Mouse (Mus musculus): ENCODE data around the gene Prmt9. TPM values are rescaled to one million over a fixed set of nuclear protein-coding genes. Genes with fewer than 3 reads are reported as not detected.

Gene Prmt9
- polyA plus RNA-seq, 1 experiment from 2014 or later: 32.9 TPM

GRCm38 (mm10) chr8:77617916-77618315, 68.7 kb downstream of the Prmt9 start:
- Histone ChIP-seq H3K36me3 (ENCODE audit: control insufficient read depth, insufficient read depth, low read length) (no peaks in the 10 kb centered on the region), H3K27ac (ENCODE audit: low read depth, low read length) (no peak overlapping the region), H3K27me3 (ENCODE audit: control insufficient read depth, insufficient read depth, low read length) (no peaks in the 10 kb centered on the region), H3K9ac (replicated peaks; ENCODE audit: low read depth, low read length) (no peak overlapping the region), H3K9me3 (ENCODE audit: control insufficient read depth, low read length) (no peaks in the 10 kb centered on the region), H3K4me1 (ENCODE audit: control insufficient read depth, insufficient read depth, low read length) (no peaks in the 10 kb centered on the region), H3K4me3 (ENCODE audit: low read depth, low read length) (no peak overlapping the region), H3K4me2 (ENCODE audit: low read depth, low read length) (no peak overlapping the region)
- no peak for ATAC-seq (ENCODE audit: low read depth)
- 60% methylated on average over 2 of the region's 2 CpGs for WGBS

GRCm38 (mm10) chr8:77623677-77624209, 74.5 kb downstream of the Prmt9 start:
- no peak overlapping the region for H3K27ac ChIP-seq (ENCODE audit: low read depth, low read length)
- no peak for ATAC-seq (ENCODE audit: low read depth)
- WGBS: 56% methylated on average over 7 of the region's 7 CpGs

GRCm38 (mm10) chr8:77629858-77630537, 80.8 kb downstream of the Prmt9 start:
- Histone ChIP-seq H3K4me2 (ENCODE audit: low read depth, low read length) (no peak overlapping the region), H3K9ac (replicated peaks; ENCODE audit: low read depth, low read length) (no peak overlapping the region), H3K9me3 (ENCODE audit: control insufficient read depth, low read length) (no peaks in the 10 kb centered on the region), H3K36me3 (ENCODE audit: control insufficient read depth, insufficient read depth, low read length) (no peaks in the 10 kb centered on the region), H3K27ac (ENCODE audit: low read depth, low read length) (no peak overlapping the region), H3K27me3 (ENCODE audit: control insufficient read depth, insufficient read depth, low read length) (no peaks in the 10 kb centered on the region), H3K4me1 (ENCODE audit: control insufficient read depth, insufficient read depth, low read length) (no peaks in the 10 kb centered on the region), H3K4me3 (ENCODE audit: low read depth, low read length) (no peak overlapping the region)
- ATAC-seq (ENCODE audit: low read depth): peak; percentile 96
- 18% methylated on average over 15 of the region's 15 CpGs for WGBS

More at GRCm38 (mm10) chr8:77623677-77624209, 74.5 kb downstream of the Prmt9 start:
- Histone ChIP-seq H3K9me3 (ENCODE audit: control insufficient read depth, low read length) (no peaks in the 10 kb centered on the region), H3K27me3 (ENCODE audit: control insufficient read depth, insufficient read depth, low read length) (no peaks in the 10 kb centered on the region), H3K36me3 (ENCODE audit: control insufficient read depth, insufficient read depth, low read length) (no peaks in the 10 kb centered on the region), H3K4me3 (ENCODE audit: low read depth, low read length) (no peak overlapping the region), H3K4me1 (ENCODE audit: control insufficient read depth, insufficient read depth, low read length) (no peaks in the 10 kb centered on the region), H3K4me2 (ENCODE audit: low read depth, low read length) (no peak overlapping the region), H3K9ac (replicated peaks; ENCODE audit: low read depth, low read length) (no peak overlapping the region)

- Histone ChIP-seq H3K4me1 (ENCODE audit: control insufficient read depth, insufficient read depth, low read length) (no peaks in the 10 kb centered on the region), H3K9ac (replicated peaks; ENCODE audit: low read depth, low read length) (no peak overlapping the region), H3K9me3 (ENCODE audit: control insufficient read depth, low read length) (no peaks in the 10 kb centered on the region), H3K36me3 (ENCODE audit: control insufficient read depth, insufficient read depth, low read length) (no peaks in the 10 kb centered on the region), H3K4me3 (ENCODE audit: low read depth, low read length) (no peak overlapping the region), H3K4me2 (ENCODE audit: low read depth, low read length) (no peak overlapping the region), H3K27me3 (ENCODE audit: control insufficient read depth, insufficient read depth, low read length) (no peaks in the 10 kb centered on the region), H3K27ac (ENCODE audit: low read depth, low read length) (no peak overlapping the region)
- peak; percentile 51; the same call in 1 of the 2 replicates for ATAC-seq (ENCODE audit: low read depth)
- WGBS: 53% methylated on average over 3 of the region's 3 CpGs
Measured at GRCm38 (mm10) chr8:77630691-77631090, 81.5 kb downstream of the Prmt9 start.

Other genes with a start within 250 kb of the Prmt9 start
- gene Arhgap10, start 31.4 kb upstream of the Prmt9 start, polyA plus RNA-seq (2014; fragmentation: Nextera tagmentation; extraction: Ambion mirVana): 3.8 and 6.0 TPM in 2 replicates
- 81.1 and 82.8 TPM in 2 replicates for gene Tmem184c, start 61.3 kb downstream of the Prmt9 start, polyA plus RNA-seq (2014; fragmentation: Nextera tagmentation; extraction: Ambion mirVana)
- 7.0 and 10.7 TPM in 2 replicates for gene Ednra, start 175.1 kb downstream of the Prmt9 start, polyA plus RNA-seq (2014; fragmentation: Nextera tagmentation; extraction: Ambion mirVana)

Data from neural tube, embryonic 14.5 days (tissue).